Mouse (Mus musculus): ENCODE measurements around the gene Pla1a. TPM values are rescaled to one million over a fixed set of nuclear protein-coding genes. Genes with fewer than 3 reads are reported as not detected.

Pla1a gene
- polyA plus RNA-seq, 3 experiments from 2014 or later, result 0.30 TPM; not detected in 2

GRCm38 (mm10) chr16:38363657-38364056 lies 69.3 kb downstream of the Pla1a start:
- ATAC-seq, result no peak

GRCm38 (mm10) chr16:38363256-38363595 lies 69.7 kb downstream of the Pla1a start:
- ATAC-seq, result no peak

GRCm38 (mm10) chr16:38362493-38363255 lies 70.3 kb downstream of the Pla1a start:
- ATAC-seq, result no peak

- no peak for ATAC-seq
Measured at GRCm38 (mm10) chr16:38361933-38362332, 71.0 kb downstream of the Pla1a start, which contains the start of gene Popdc2. Popdc2 (plus strand) TSS chr16:38362209.

DNA sequence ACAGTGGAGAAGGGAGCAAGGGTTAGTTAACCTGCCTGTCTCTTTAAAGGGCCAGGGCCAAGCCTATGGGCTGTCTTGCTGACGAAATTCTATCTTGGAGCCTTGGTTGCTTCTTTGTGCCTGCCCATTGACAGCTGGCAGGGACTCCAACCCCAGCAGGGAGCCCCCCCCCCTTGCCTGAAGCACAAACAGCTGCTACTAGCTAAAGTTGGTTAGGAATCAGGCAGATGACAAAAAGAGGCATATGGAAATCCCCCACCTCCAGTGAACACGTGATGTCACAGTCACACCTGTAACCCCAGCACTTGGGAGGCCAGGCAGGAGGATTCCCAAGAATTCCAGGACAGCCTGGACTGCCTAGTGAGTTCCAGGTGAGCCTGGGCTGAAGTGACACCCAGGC lies 72.6 kb downstream of the Pla1a start:
- peak; percentile 39 for ATAC-seq

DNA sequence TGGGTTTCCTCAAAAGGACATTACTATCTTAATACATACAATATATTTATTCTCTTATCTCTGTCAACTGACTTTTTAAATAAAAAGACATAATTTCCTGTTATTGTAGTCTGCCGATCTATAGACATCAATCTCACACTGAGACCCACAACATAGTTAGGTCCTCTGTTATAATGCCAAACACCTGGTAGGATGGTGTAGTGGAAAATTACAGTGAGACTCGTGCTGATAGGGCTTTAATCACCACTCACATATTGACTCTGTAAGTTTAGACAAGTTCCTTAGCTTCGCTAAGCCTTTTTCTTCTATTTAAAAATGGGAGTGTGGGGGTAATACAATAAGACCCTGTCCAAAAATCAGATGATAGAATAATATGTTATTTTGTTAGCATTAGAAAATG lies 73.1 kb downstream of the Pla1a start:
- ATAC-seq, result peak; percentile 53

- ATAC-seq, result no peak
Measured at GRCm38 (mm10) chr16:38359241-38359640, 73.7 kb downstream of the Pla1a start.

DNA sequence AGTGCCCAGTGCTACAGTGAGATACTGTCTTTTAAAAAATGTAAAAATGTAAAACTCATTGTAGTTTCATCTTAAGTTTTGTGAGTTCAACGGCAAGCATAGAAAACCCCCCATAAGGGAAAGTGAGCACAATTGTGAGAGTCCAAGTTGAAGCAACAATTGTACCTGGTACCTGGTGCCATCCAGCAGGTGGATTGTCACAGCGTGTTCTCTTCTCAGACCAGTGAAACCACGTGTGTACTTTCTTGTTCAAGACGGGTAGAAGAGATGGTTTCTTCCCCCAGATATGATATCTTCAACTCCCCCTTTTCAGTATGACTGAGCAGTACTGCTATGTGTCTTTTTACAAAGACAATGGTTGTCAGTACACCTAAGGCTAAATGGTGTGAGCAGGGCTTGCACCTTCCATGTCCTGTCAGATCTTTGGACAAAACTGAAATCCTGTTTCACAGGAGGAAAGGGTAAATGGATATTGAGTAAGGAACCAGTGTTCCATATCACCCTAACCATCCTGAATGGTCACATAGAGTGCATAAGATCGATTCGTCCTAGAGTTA lies 74.6 kb downstream of the Pla1a start:
- no peak for ATAC-seq

- no peak for ATAC-seq
Measured at GRCm38 (mm10) chr16:38354185-38354913, 78.6 kb downstream of the Pla1a start.

GRCm38 (mm10) chr16:38353642-38354041 lies 79.3 kb downstream of the Pla1a start:
- peak; percentile 58 for ATAC-seq

- peak; percentile 63 for ATAC-seq
Measured at GRCm38 (mm10) chr16:38352851-38353250, 80.1 kb downstream of the Pla1a start.

DNA sequence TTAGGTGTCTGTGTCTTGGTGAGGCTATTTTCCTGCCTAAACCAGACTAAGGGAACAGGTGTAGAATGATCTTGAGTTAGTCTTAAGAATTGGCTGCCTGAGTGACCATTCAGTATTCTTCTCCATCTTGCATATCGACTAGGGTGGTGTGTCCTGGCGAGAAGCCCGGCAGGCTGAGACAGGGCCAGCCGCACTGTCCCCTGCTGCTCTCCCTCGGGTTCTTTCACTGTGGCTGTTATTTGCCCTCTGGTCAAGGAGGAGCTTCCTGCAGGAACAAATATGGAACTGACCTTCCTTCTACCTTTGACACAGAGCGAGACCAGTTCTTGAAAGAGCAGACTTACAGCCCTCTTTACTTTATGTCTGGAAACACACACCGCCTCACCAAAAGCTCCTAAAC lies 80.9 kb downstream of the Pla1a start:
- ATAC-seq, result no peak

- ATAC-seq, result no peak
Measured at GRCm38 (mm10) chr16:38350939-38351338, 82.0 kb downstream of the Pla1a start.

DNA sequence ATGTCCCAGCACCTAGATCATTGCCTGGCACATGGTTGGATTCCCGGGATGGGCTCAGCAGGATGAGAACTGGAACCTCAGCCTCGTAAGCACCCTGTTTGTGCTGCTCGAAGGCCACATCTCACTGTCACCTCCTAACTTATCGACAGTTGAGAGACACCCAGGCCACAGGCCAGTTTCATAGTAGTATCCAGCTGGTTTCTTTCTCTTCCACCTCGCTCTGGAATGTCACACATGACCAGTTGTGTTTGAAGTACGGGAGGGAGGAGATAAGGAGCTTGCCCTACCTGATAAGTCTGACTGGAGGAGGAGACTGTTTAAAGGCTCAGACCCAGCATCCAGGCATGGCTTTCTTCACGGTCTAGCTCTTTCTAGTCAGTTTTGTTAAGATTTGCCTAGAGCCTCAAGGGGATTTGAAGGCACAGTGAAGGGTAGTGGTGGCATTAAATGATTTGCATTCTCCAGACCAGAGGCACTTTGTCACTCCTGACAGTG lies 82.5 kb downstream of the Pla1a start:
- no peak for ATAC-seq

DNA sequence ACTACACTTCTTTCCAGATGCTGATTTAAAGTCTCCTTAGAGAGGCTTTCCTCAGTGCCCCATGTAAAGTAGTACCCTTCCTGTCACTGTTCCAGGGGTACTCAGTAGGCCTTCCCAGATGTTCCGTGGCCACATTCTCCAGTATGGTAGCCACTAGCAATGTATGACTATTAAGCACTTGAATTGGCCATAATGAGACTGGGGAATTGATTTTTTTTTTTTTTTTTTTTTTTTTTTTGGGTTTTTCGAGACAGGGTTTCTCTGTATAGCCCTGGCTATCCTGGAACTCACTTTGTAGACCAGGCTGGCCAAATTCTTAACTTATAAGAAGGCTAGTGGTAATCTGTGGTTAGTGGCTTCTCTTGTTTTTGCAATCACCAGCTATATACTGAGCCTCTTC lies 83.1 kb downstream of the Pla1a start:
- no peak for ATAC-seq

GRCm38 (mm10) chr16:38348217-38348761 lies 84.7 kb downstream of the Pla1a start:
- no peak for ATAC-seq

GRCm38 (mm10) chr16:38347588-38347987 lies 85.4 kb downstream of the Pla1a start:
- no peak for ATAC-seq

GRCm38 (mm10) chr16:38346529-38347325 lies 86.2 kb downstream of the Pla1a start, which contains the start of the genes Cox17 and Gm21987:
Cox17 (plus strand) TSS chr16:38346991.
Gm21987 (plus strand) TSS chr16:38347040.
- peak; percentile 99 for ATAC-seq

All from inflammation-experienced regulatory T-cells, adult 6 months (primary cell).